25 mouse cellular contexts compared by ENCODE assay signal in the genomic region with DNA sequence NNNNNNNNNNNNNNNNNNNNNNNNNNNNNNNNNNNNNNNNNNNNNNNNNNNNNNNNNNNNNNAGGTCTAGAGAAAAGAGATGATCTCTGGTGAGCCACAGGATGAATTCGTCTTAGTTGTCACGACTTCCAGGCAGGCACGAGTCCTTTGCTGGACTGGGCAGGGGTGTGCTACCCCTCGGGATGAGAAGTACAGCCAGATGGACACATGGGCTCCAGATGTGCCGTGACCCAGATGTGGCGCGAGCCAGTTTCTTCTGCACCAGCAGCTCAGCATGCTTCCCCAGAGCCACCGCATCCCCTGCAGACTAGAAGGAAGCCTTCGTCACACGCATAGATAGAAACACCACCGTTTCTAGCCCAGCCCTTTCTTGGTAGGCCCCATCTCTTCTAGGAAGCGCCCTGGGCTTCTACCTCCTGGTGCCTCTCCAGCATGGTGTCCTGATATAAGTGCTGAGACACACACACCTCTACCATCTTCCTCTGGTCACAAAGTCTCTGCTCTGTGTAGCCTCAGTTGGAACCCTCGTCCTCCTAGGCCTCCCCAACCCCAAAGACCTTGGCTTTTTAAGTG. TPM values are rescaled to one million over a fixed set of nuclear protein-coding genes. Genes with fewer than 3 reads are reported as not detected.
DNase-seq lines count a peak whose midpoint lies in the region; ATAC-seq and TF ChIP-seq lines count a peak whose summit lies in the region.
"Had no signal": no experiment of that assay in that cellular context is flagged by ENCODE, and none has a peak within 500 bp of the region (broad histone marks: within the 10 kb centered on the region; RNA-seq: fewer than 3 reads in every experiment).

No protein-coding gene starts in this region.

- no peak for TF ChIP-seq CTCF in liver, postnatal 0 days (IDR thresholded peaks at IDR 0.05; ENCODE audit: low read depth)
- no peak for TF ChIP-seq CTCF in forebrain, postnatal 0 days (IDR thresholded peaks at IDR 0.05; ENCODE audit: low read depth)

- no peak overlapping the region for H3K4me3 ChIP-seq in liver, postnatal 0 days (ENCODE audit: low read depth, low read length)
- H3K4me3 ChIP-seq in embryonic facial prominence, embryonic 10.5 days, result no peak overlapping the region
- H3K4me3 ChIP-seq in limb, embryonic 11.5 days (ENCODE audit: low read depth, low read length), result no peak overlapping the region
- no peak overlapping the region for H3K4me3 ChIP-seq in forebrain, postnatal 0 days (ENCODE audit: low read depth, low read length)
- H3K4me3 ChIP-seq: erythroblast, embryonic 14.5 days; heart, embryonic 10.5 days; layer of hippocampus, adult 2 months; limb, embryonic 15.5 days had no signal

- peak; percentile 61 for DNase-seq in liver
- no peak for DNase-seq in liver, postnatal 0 days
- peak; percentile 56 for DNase-seq in embryonic facial prominence, embryonic 10.5 days (ENCODE audit: low spot score)
- peak; percentile 68 for DNase-seq in limb, embryonic 11.5 days (ENCODE audit: low spot score)
- DNase-seq in spleen, postnatal 4 days (ENCODE audit: low spot score in 2 of 2), result no peak
- DNase-seq in forebrain, postnatal 0 days, result no peak
- no peak for DNase-seq in right cerebral cortex, postnatal 36 days (ENCODE audit: low spot score in 2 of 2)
- DNase-seq: cerebellum, adult 11-12 months; heart, postnatal 10 days; kidney, adult 11 months; kidney, postnatal 10 days had no signal

- 84% methylated on average over 13 of the region's 13 CpGs for WGBS in liver, postnatal 0 days (ENCODE audit: insufficient replicate concordance)
- WGBS in embryonic facial prominence, embryonic 10.5 days, result 63% methylated on average over 13 of the region's 13 CpGs
- WGBS in limb, embryonic 11.5 days, result 34% methylated on average over 13 of the region's 13 CpGs
- whole genome bisulfite sequencing in forebrain, postnatal 0 days, result 81% methylated on average over 13 of the region's 13 CpGs

- no peaks in the 10 kb centered on the region for H3K4me1 ChIP-seq in liver, postnatal 0 days (ENCODE audit: insufficient read depth)
- H3K4me1 ChIP-seq in embryonic facial prominence, embryonic 10.5 days, result peaks cover 18% of the 10 kb centered on the region
- H3K4me1 ChIP-seq in limb, embryonic 11.5 days (ENCODE audit: control insufficient read depth, insufficient read depth, low read length), result no peaks in the 10 kb centered on the region
- no peaks in the 10 kb centered on the region for H3K4me1 ChIP-seq in forebrain, postnatal 0 days (ENCODE audit: insufficient read depth)

- no peak overlapping the region for H3K27ac ChIP-seq in liver, postnatal 0 days (ENCODE audit: low read depth)
- no peak overlapping the region for H3K27ac ChIP-seq in embryonic facial prominence, embryonic 10.5 days (replicated peaks)
- H3K27ac ChIP-seq in limb, embryonic 11.5 days (replicated peaks; ENCODE audit: low read depth, low read length), result no peak overlapping the region
- no peak overlapping the region for H3K27ac ChIP-seq in forebrain, postnatal 0 days (ENCODE audit: low read depth, low read length)
- H3K27ac ChIP-seq: heart, embryonic 10.5 days; layer of hippocampus, adult 2 months; limb, embryonic 15.5 days had no signal

- H3K27me3 ChIP-seq in liver, postnatal 0 days (ENCODE audit: insufficient read depth, low read length), result no peaks in the 10 kb centered on the region
- 0 out of 2 replicates have a peak, but pooled peaks cover 3% of the 10 kb centered on the region for H3K27me3 ChIP-seq in embryonic facial prominence, embryonic 10.5 days (replicated peaks; ENCODE audit: low read depth, poor library complexity, severe bottlenecking)
- no peaks in the 10 kb centered on the region for H3K27me3 ChIP-seq in limb, embryonic 11.5 days (ENCODE audit: control insufficient read depth, insufficient read depth, low read length)
- H3K27me3 ChIP-seq in forebrain, postnatal 0 days (ENCODE audit: insufficient read depth, low read length), result no peaks in the 10 kb centered on the region
- H3K27me3 ChIP-seq: limb, embryonic 15.5 days had no signal

- H3K9ac ChIP-seq in liver, postnatal 0 days (replicated peaks), result no peak overlapping the region
- H3K9ac ChIP-seq in limb, embryonic 11.5 days (ENCODE audit: low read length), result no peak overlapping the region
- no peak overlapping the region for H3K9ac ChIP-seq in forebrain, postnatal 0 days
- H3K9ac ChIP-seq: limb, embryonic 15.5 days had no signal

- TF ChIP-seq EP300 in liver, postnatal 0 days (IDR thresholded peaks at IDR 0.05; ENCODE audit: low read depth), result no peak

- H3K9me3 ChIP-seq in liver, postnatal 0 days (ENCODE audit: low read length), result no peaks in the 10 kb centered on the region
- no peaks in the 10 kb centered on the region for H3K9me3 ChIP-seq in embryonic facial prominence, embryonic 10.5 days
- H3K9me3 ChIP-seq in limb, embryonic 11.5 days (ENCODE audit: control insufficient read depth, low read length), result no peaks in the 10 kb centered on the region
- no peaks in the 10 kb centered on the region for H3K9me3 ChIP-seq in forebrain, postnatal 0 days (ENCODE audit: low read length)
- H3K9me3 ChIP-seq: heart, embryonic 10.5 days; limb, embryonic 15.5 days had no signal

- no peak for ATAC-seq in liver, postnatal 0 days
- ATAC-seq in limb, embryonic 11.5 days (ENCODE audit: insufficient number of reproducible peaks, low FRiP score, low TSS enrichment, low read depth), result no peak; the same call in 1 of the 2 replicates
- no peak for ATAC-seq in forebrain, postnatal 0 days
- ATAC-seq: CD4-positive, CD25-positive, alpha-beta regulatory T cell, adult 4 months; forebrain, embryonic 14.5 days; hindbrain, embryonic 16.5 days; lung, postnatal 0 days; midbrain, embryonic 16.5 days had no signal

- no peaks in the 10 kb centered on the region for H3K36me3 ChIP-seq in liver, postnatal 0 days (replicated peaks; ENCODE audit: insufficient read depth, low read length)
- H3K36me3 ChIP-seq in embryonic facial prominence, embryonic 10.5 days (replicated peaks), result no peaks in the 10 kb centered on the region
- H3K36me3 ChIP-seq in limb, embryonic 11.5 days (ENCODE audit: control insufficient read depth, insufficient read depth, low read length), result no peaks in the 10 kb centered on the region
- H3K36me3 ChIP-seq in forebrain, postnatal 0 days (ENCODE audit: insufficient read depth), result no peaks in the 10 kb centered on the region
- H3K36me3 ChIP-seq: G1E; heart, embryonic 10.5 days; limb, embryonic 15.5 days had no signal

- H3K4me2 ChIP-seq in liver, postnatal 0 days (ENCODE audit: low read depth, low read length), result no peak overlapping the region
- H3K4me2 ChIP-seq in limb, embryonic 11.5 days (ENCODE audit: low read depth, severe bottlenecking), result no peak overlapping the region
- no peak overlapping the region for H3K4me2 ChIP-seq in forebrain, postnatal 0 days (ENCODE audit: low read depth)
- H3K4me2 ChIP-seq: limb, embryonic 15.5 days had no signal

RNA-seq across cellular contexts. Expression of gene Grifin, which starts 26.7 kb away (rescaled TPM):
- not detected in 2 replicates for polyA plus RNA-seq in liver, postnatal 0 days (2015; fragmentation: Nextera tagmentation; extraction: Ambion mirVana)
- not detected in 2 replicates for polyA plus RNA-seq in embryonic facial prominence, embryonic 10.5 days (2016; fragmentation: Nextera tagmentation; extraction: Ambion mirVana)
- not detected in 2 replicates for polyA plus RNA-seq in limb, embryonic 11.5 days (2014; fragmentation: Nextera tagmentation; extraction: Ambion mirVana)
- not detected in 2 replicates for total RNA-seq in forebrain, postnatal 0 days (2014; rRNA removed)
- 0.36 TPM in 1 of 2 replicates, not detected in the other for polyA plus RNA-seq in forebrain, postnatal 0 days (2015; fragmentation: Nextera tagmentation; extraction: Ambion mirVana)
- total RNA-seq: adrenal gland, adult 18-20 months; common myeloid progenitor, adult 5-6 weeks; G1E; heart, postnatal 10 days; layer of hippocampus, adult 2 months; left cerebral cortex, postnatal 10 days; megakaryocyte progenitor cell, adult 5-6 weeks had no signal
- polyA plus RNA-seq: forebrain, embryonic 14.5 days; G1E; heart, embryonic 10.5 days; limb, embryonic 15.5 days; lung, postnatal 0 days had no signal

RNA-seq across cellular contexts. Expression of gene Chst12, which starts 32.8 kb away (rescaled TPM):
- polyA plus RNA-seq in liver, postnatal 0 days (2015; fragmentation: Nextera tagmentation; extraction: Ambion mirVana), result 8.6 and 9.1 TPM in 2 replicates
- polyA plus RNA-seq in embryonic facial prominence, embryonic 10.5 days (2016; fragmentation: Nextera tagmentation; extraction: Ambion mirVana), result 15.7 and 16.8 TPM in 2 replicates
- polyA plus RNA-seq in limb, embryonic 11.5 days (2014; fragmentation: Nextera tagmentation; extraction: Ambion mirVana), result 11.9 and 16.6 TPM in 2 replicates
- total RNA-seq in forebrain, postnatal 0 days (2014; rRNA removed), result 11.0 and 11.5 TPM in 2 replicates
- 19.1 and 22.4 TPM in 2 replicates for polyA plus RNA-seq in forebrain, postnatal 0 days (2015; fragmentation: Nextera tagmentation; extraction: Ambion mirVana)

Comparison
In these comparisons a context has a peak if more than half of its experiments do, and no peak if none do; other contexts are left out.
1. DNase-seq: peak in liver (single experiment), embryonic facial prominence, embryonic 10.5 days (single experiment) and limb, embryonic 11.5 days (single experiment); none in liver, postnatal 0 days (single experiment), spleen, postnatal 4 days (0 of 2), forebrain, postnatal 0 days (single experiment) and right cerebral cortex, postnatal 36 days (0 of 2).